Mouse (Mus musculus) olfactory bulb, adult 2 months (tissue): ENCODE measurements at regions not wholly inside any gene's neighbourhood (a gene's known extent, or its start where the extent isn't known, plus 50 kb on each side); places are given as distances from the start of the nearest gene placed in this dataset.

ENCODE experiments used
- H3K27ac ChIP-seq: fragments of 200-500 bp; 2 replicates; pipeline ENCODE4 v1.5.1; 2012; ENCODE audit warnings: low read depth, low read length; ENCODE audit not compliant: insufficient read depth
- H3K4me1 ChIP-seq: fragments of 200-500 bp; 2 replicates; pipeline ENCODE4 v1.6.1; 2012; ENCODE audit warnings: low read length; ENCODE audit not compliant: control insufficient read depth, insufficient read depth
- H3K4me3 ChIP-seq: fragments of 200-500 bp; 2 replicates; pipeline ENCODE4 v1.5.1; 2012; ENCODE audit warnings: mild to moderate bottlenecking, low read depth, low read length, moderate library complexity; ENCODE audit not compliant: insufficient read depth
- CTCF ChIP-seq: fragments of 200-500 bp; IDR thresholded peaks from 2 replicates; pipeline ENCODE4 v1.5.1; 2012; ENCODE audit warnings: low read depth, mild to moderate bottlenecking, low read length, moderate library complexity; ENCODE audit not compliant: insufficient read depth
- POLR2A ChIP-seq: fragments of 200-500 bp; IDR thresholded peaks from 2 replicates; pipeline ENCODE4 v1.6.1; 2012; ENCODE audit warnings: mild to moderate bottlenecking, low read depth, low read length, moderate library complexity; ENCODE audit not compliant: insufficient read depth
- WGBS: fragments of 180-500 bp; shearing (Covaris S2); methylation state at CpG from one replicate; pipeline ENCODE4 v1.1.7; 2018; 5-methylcytosine and 5-hydroxymethylcytosine counted together

- Histone ChIP-seq H3K4me1 (no peaks in the 10 kb centered on the region), H3K4me3 (no peak overlapping the region), H3K27ac (no peak overlapping the region)
- TF ChIP-seq POLR2A = no peak
- 73% methylated on average over 4 of the region's 4 CpGs for WGBS
These were observed 656.9 kb downstream of the Car8 start for GRCm38 (mm10) chr4:7581931-7582330.

GRCm38 (mm10) chr4:7581220-7581916 is 657.5 kb downstream of the Car8 start:
- 47% methylated on average over 8 of the region's 8 CpGs for WGBS
- Histone ChIP-seq H3K4me3 (no peak overlapping the region), H3K4me1 (no peaks in the 10 kb centered on the region), H3K27ac (no peak overlapping the region)
- TF ChIP-seq CTCF = no peak
- no peak for TF ChIP-seq POLR2A

GRCm38 (mm10) chr4:7580554-7581219 is 658.2 kb downstream of the Car8 start:
- no peak for TF ChIP-seq CTCF
- TF ChIP-seq POLR2A = no peak
- whole genome bisulfite sequencing = 70% methylated on average over 10 of the region's 10 CpGs
- Histone ChIP-seq H3K4me3 (no peak overlapping the region), H3K27ac (no peak overlapping the region), H3K4me1 (no peaks in the 10 kb centered on the region)

- TF ChIP-seq CTCF (no peak), POLR2A (no peak)
- no peak overlapping the region for H3K27ac ChIP-seq
- no peaks in the 10 kb centered on the region for H3K4me1 ChIP-seq
- 34% methylated on average over 2 of the region's 2 CpGs for WGBS
- H3K4me3 ChIP-seq = no peak overlapping the region
These were observed 664.8 kb downstream of the Car8 start for GRCm38 (mm10) chr4:7574011-7574410.

- TF ChIP-seq CTCF = no peak
- TF ChIP-seq POLR2A = no peak
- no peak overlapping the region for H3K4me3 ChIP-seq
- no peak overlapping the region for H3K27ac ChIP-seq
- H3K4me1 ChIP-seq = no peaks in the 10 kb centered on the region
- WGBS = 50% methylated on average over 6 of the region's 6 CpGs
These were observed 671.0 kb downstream of the Car8 start for GRCm38 (mm10) chr4:7567687-7568393.

- H3K4me1 ChIP-seq = no peaks in the 10 kb centered on the region
- H3K27ac ChIP-seq = no peak overlapping the region
- TF ChIP-seq POLR2A (no peak), CTCF (no peak)
- WGBS = 77% methylated on average over 7 of the region's 7 CpGs
- no peak overlapping the region for H3K4me3 ChIP-seq
These were observed 678.7 kb downstream of the Car8 start for GRCm38 (mm10) chr4:7559867-7560832.

GRCm38 (mm10) chr4:7558721-7559120 is 680.1 kb downstream of the Car8 start:
- no peak for TF ChIP-seq POLR2A
- no peak for TF ChIP-seq CTCF
- WGBS = 86% methylated on average over 2 of the region's 2 CpGs

GRCm38 (mm10) chr4:7534301-7534700 is 704.5 kb downstream of the Car8 start:
- TF ChIP-seq CTCF = no peak
- TF ChIP-seq POLR2A = no peak
- no peak overlapping the region for H3K27ac ChIP-seq
- WGBS = 94% methylated on average over 4 of the region's 4 CpGs
- no peak overlapping the region for H3K4me3 ChIP-seq
- H3K4me1 ChIP-seq = no peaks in the 10 kb centered on the region

More at GRCm38 (mm10) chr4:7558721-7559120, 680.1 kb downstream of the Car8 start:
- Histone ChIP-seq H3K27ac (no peak overlapping the region), H3K4me1 (no peaks in the 10 kb centered on the region), H3K4me3 (no peak overlapping the region)
